Mouse (Mus musculus) T-helper 2 cell (primary cell): ENCODE data around the gene AF366264.
"Not testable (repeated sequence)": the region's sequence is repeated elsewhere in the genome, so short reads cannot be mapped to it uniquely, and the experiment has no call there.

Source experiments
- in situ Hi-C: fragments of 300-600 bp; cut with MboI, MseI; formaldehyde crosslinking; loops from one replicate; pipeline ENCODE4 v1.15.1; 2025; ENCODE audit warnings: high pct_unique_total_duplicates

The AF366264 gene

DNA sequence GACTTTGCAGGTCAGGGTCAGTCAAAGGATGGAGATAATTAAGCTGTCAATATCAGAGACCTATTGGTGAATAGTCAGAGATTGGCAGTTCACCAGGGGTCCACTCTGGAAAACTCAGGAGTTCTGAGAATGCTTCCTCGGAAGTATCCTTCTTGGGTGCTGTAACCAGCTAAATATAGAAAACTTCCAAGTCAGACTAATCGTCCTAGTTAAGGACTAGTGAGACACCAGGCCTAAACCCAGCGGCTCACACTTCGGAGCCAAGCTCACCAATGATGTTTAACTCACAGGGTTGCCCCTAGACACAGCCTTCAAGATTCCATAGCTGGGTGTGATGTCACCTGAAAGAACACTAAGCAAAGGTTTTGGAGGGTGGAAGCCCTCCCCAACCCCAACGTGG, at the start of gene AF366264:
Gene AF366264 (minus strand): TSS at position 101 of the 400 bp plus-strand sequence.
- in situ Hi-C loops: not testable (repeated sequence)

- in situ Hi-C loops: not testable (repeated sequence)
Measured at GRCm38 (mm10) chr8:13843286-13843685, 5.1 kb upstream of the AF366264 start.

- in situ Hi-C loops: no loop called here
Measured at GRCm38 (mm10) chr8:13828598-13829172, 9.5 kb downstream of the AF366264 start.

GRCm38 (mm10) chr8:13799566-13799965, 38.6 kb downstream of the AF366264 start:
- in situ Hi-C loops: no loop called here

DNA sequence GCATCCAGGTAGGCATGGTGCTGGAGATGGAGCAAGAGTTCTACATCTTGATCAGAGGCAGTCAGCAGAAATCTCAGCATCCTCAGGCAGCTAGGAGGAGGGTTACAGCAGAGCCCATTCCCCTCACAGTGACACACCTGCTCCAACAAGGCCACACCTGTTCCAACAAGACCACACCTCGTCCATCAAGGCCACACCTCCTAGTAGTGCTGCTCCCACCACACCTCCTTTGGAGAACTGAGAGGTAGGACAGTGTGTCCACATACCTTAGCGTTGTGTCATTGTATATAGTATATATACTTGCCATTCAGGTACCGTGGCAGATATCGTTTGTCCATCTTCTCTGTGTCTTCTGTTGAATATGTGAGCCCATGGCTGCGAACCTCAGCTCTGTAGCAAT, 40.5 kb downstream of the AF366264 start:
- in situ Hi-C loops: no loop called here

- in situ Hi-C loops: no loop called here
Measured at GRCm38 (mm10) chr8:13793746-13794101, 44.5 kb downstream of the AF366264 start.

DNA sequence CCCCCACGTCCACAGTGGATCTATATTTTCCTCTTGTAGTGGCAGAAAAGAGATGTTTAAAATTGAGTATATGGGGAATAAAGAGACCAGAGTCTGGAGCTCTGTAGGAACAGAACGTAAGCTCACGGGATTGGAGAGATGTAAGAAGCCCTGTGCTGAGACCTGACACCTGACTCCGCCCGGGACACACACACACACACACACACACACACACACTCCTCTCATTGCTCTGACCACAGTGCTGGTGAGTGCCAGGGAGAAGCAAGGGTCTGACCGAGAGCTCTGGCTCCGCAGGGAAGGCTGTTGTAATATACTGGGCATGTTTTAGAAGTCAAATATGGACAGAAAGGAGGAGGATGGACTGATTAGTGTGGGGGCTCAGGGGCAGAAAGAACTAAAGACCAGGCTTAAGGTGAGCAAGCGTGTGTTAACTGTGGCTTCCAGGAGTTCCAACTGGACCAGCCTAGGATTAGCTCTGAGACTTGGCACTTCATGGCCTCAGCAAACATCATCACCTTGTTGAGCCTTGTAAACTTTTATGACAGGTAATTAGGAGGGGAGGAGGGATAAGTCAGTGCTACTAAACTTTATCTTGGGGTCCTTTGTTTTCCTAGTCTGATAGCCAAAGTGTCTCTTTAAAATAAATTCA, 45.0 kb downstream of the AF366264 start:
- in situ Hi-C loops: no loop called here

DNA sequence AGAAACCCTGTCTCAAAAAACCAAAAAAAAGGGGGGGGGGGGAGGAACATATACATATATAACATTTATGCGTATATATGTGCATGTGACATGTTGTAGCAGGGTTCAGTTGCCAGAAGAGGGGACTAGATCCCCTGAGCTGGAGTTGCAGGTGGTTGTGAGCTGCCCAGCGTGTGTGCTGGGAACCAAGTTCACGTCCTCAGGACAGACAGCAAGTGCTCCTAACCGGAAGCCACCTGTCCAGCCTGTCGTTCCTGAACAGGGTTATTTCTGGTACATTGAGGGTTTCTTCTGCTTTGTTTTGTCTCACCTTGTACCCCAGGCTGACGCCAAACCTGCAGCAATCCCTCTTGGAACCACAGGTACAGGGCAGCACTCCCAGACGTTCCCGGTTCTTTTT, 48.6 kb downstream of the AF366264 start:
- in situ Hi-C loops: loop anchor here (10.0 kb wide), 2 partner anchors 105 to 445 kb away; partner anchors contain the start of gene Coprs

- in situ Hi-C loops: loop anchor here (10.0 kb wide), 2 partner anchors 109 to 441 kb away; partner anchors contain the start of gene Coprs
Measured at GRCm38 (mm10) chr8:13785764-13786299, 52.4 kb downstream of the AF366264 start.

DNA sequence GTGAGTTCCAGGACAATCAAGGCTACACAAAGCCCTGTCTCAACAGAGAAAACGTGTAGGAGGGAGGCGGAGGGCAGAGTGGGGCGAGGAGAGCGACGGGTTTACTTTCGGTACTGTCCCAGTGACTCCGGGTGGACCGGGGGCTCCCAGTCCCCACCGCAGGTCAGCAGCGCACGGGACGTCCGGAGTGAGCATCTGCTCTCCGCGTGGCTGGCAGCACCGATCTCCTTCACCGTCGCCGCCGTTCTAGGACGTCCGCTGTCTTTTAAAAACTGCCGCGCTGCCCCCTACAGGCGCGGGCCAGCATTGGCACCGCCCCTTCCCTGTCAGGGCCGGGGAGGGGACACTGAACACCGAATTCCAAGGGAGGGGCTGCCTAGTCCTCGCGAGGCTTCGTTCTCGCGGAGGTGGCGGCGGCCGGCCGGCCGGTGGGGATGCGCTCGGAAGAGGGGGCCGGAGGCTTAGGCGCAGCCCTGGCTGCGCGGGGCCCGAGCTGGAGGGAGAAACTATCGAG, 52.9 kb downstream of the AF366264 start, which contains the start of gene Upf3a:
Gene Upf3a (plus strand): TSS at position 366 of the 514 bp plus-strand sequence.
- in situ Hi-C loops: loop anchor here (10.0 kb wide), 2 partner anchors 109 to 441 kb away; partner anchors contain the start of gene Coprs
